Mouse (Mus musculus) stomach, embryonic 15.5 days (tissue): ENCODE results near the gene Acot7. TPM values are rescaled to one million over a fixed set of nuclear protein-coding genes. Genes with fewer than 3 reads are reported as not detected.

ENCODE experiments used
- ATAC-seq: fragments of 200-750 bp; cut with Nextera tagmentation; 2 replicates; pipeline ENCODE4 v1.8.0; 2017; ENCODE audit warnings: low read depth, moderate number of reproducible peaks, moderate TSS enrichment; ENCODE audit not compliant: insufficient read depth, low FRiP score
- H3K27ac ChIP-seq: fragments of 300-500 bp; sonication (generic); 2 replicates; pipeline ENCODE4 v1.5.1; 2015; ENCODE audit warnings: mild to moderate bottlenecking, inconsistent platforms
- H3K27me3 ChIP-seq: fragments of 300-500 bp; sonication (generic); replicated peaks from 2 replicates; pipeline ENCODE4 v1.6.1; 2015; ENCODE audit warnings: inconsistent platforms
- H3K36me3 ChIP-seq: fragments of 300-500 bp; sonication (generic); 2 replicates; pipeline ENCODE4 v1.6.1; 2015; ENCODE audit warnings: inconsistent platforms
- H3K4me1 ChIP-seq: fragments of 300-500 bp; sonication (generic); 2 replicates; pipeline ENCODE4 v1.6.1; 2015; ENCODE audit warnings: inconsistent platforms
- H3K4me2 ChIP-seq: fragments of 300-500 bp; sonication (generic); 2 replicates; pipeline ENCODE4 v1.6.1; 2015; ENCODE audit warnings: mild to moderate bottlenecking, inconsistent platforms
- H3K4me3 ChIP-seq: fragments of 300-500 bp; sonication (generic); replicated peaks from 2 replicates; pipeline ENCODE4 v1.5.1; 2015; ENCODE audit warnings: inconsistent platforms
- H3K9ac ChIP-seq: fragments of 300-500 bp; sonication (generic); 2 replicates; pipeline ENCODE4 v1.6.1; 2015; ENCODE audit warnings: inconsistent platforms
- H3K9me3 ChIP-seq: fragments of 300-500 bp; sonication (generic); 2 replicates; pipeline ENCODE4 v1.6.1; 2016; ENCODE audit warnings: inconsistent platforms
- WGBS: fragments of 180-500 bp; shearing (Covaris S2); methylation state at CpG from one replicate; pipeline ENCODE4 v1.1.7; 2015; 5-methylcytosine and 5-hydroxymethylcytosine counted together
- polyA plus RNA-seq: library from polyadenylated mRNA; unstranded; fragments of >200 nt; fragmentation: Nextera tagmentation; extraction: Ambion mirVana; gene quantifications from 2 replicates; pipeline ENCODE4 v1.2.1, GENCODE M21; 2015

Acot7 gene
- polyA plus RNA-seq, 1 experiment from 2014 or later, result 60.0 TPM

- peaks cover 29% of the 10 kb centered on the region for H3K4me1 ChIP-seq
- H3K27ac ChIP-seq, result no peak overlapping the region
- no peak for ATAC-seq
- peaks cover 88% of the 10 kb centered on the region for H3K27me3 ChIP-seq
- 6% methylated on average over 32 of the region's 32 CpGs for WGBS
- peak overlapping the region; percentile 49 for H3K4me2 ChIP-seq
- no peaks in the 10 kb centered on the region for H3K9me3 ChIP-seq
- no peak overlapping the region for H3K9ac ChIP-seq
- H3K36me3 ChIP-seq, result no peaks in the 10 kb centered on the region
- H3K4me3 ChIP-seq, result peak overlapping the region; percentile 14
Measured at GRCm38 (mm10) chr4:152286183-152286582, 108.2 kb downstream of the Acot7 start.

- no peak for ATAC-seq
- peaks cover 88% of the 10 kb centered on the region for H3K27me3 ChIP-seq
- WGBS, result 5% methylated on average over 25 of the region's 26 CpGs
- H3K4me1 ChIP-seq, result peaks cover 29% of the 10 kb centered on the region
- no peak overlapping the region for H3K27ac ChIP-seq
- no peaks in the 10 kb centered on the region for H3K9me3 ChIP-seq
- no peaks in the 10 kb centered on the region for H3K36me3 ChIP-seq
- no peak overlapping the region for H3K4me2 ChIP-seq
- no peak overlapping the region for H3K4me3 ChIP-seq
- no peak overlapping the region for H3K9ac ChIP-seq
Measured at GRCm38 (mm10) chr4:152286887-152287286, 109.0 kb downstream of the Acot7 start.

- Histone ChIP-seq H3K9me3 (no peaks in the 10 kb centered on the region), H3K4me3 (no peak overlapping the region), H3K4me2 (no peak overlapping the region), H3K4me1 (peaks cover 29% of the 10 kb centered on the region), H3K27ac (no peak overlapping the region), H3K9ac (no peak overlapping the region), H3K36me3 (no peaks in the 10 kb centered on the region), H3K27me3 (peaks cover 88% of the 10 kb centered on the region)
- 23% methylated on average over 19 of the region's 19 CpGs for WGBS
- no peak for ATAC-seq
Measured at GRCm38 (mm10) chr4:152287317-152288120, 109.6 kb downstream of the Acot7 start.

GRCm38 (mm10) chr4:152288398-152288945 lies 110.5 kb downstream of the Acot7 start:
- H3K27me3 ChIP-seq, result peaks cover 87% of the 10 kb centered on the region
- no peak overlapping the region for H3K4me3 ChIP-seq
- no peak overlapping the region for H3K27ac ChIP-seq
- WGBS, result 60% methylated on average over 18 of the region's 18 CpGs
- no peak for ATAC-seq
- peaks cover 22% of the 10 kb centered on the region for H3K4me1 ChIP-seq
- H3K4me2 ChIP-seq, result no peak overlapping the region
- H3K9ac ChIP-seq, result no peak overlapping the region
- no peaks in the 10 kb centered on the region for H3K9me3 ChIP-seq
- no peaks in the 10 kb centered on the region for H3K36me3 ChIP-seq

GRCm38 (mm10) chr4:152290385-152290784 lies 112.5 kb downstream of the Acot7 start:
- ATAC-seq, result no peak
- no peaks in the 10 kb centered on the region for H3K9me3 ChIP-seq
- peaks cover 79% of the 10 kb centered on the region for H3K27me3 ChIP-seq
- H3K4me3 ChIP-seq, result peak overlapping the region; percentile 22
- H3K4me2 ChIP-seq, result peak overlapping the region; percentile 50
- H3K36me3 ChIP-seq, result no peaks in the 10 kb centered on the region
- under 1% methylated on average over 34 of the region's 39 CpGs for WGBS
- no peak overlapping the region for H3K9ac ChIP-seq
- H3K4me1 ChIP-seq, result peaks cover 20% of the 10 kb centered on the region
- no peak overlapping the region for H3K27ac ChIP-seq

- H3K4me1 ChIP-seq, result peaks cover 18% of the 10 kb centered on the region
- H3K27me3 ChIP-seq, result peaks cover 72% of the 10 kb centered on the region
- WGBS, result 24% methylated on average over 11 of the region's 11 CpGs
- no peak overlapping the region for H3K9ac ChIP-seq
- no peak for ATAC-seq
- no peak overlapping the region for H3K27ac ChIP-seq
- no peak overlapping the region for H3K4me3 ChIP-seq
- H3K9me3 ChIP-seq, result no peaks in the 10 kb centered on the region
- no peaks in the 10 kb centered on the region for H3K36me3 ChIP-seq
- no peak overlapping the region for H3K4me2 ChIP-seq
Measured at GRCm38 (mm10) chr4:152290991-152291390, 113.1 kb downstream of the Acot7 start.

GRCm38 (mm10) chr4:152291562-152291961 lies 113.6 kb downstream of the Acot7 start, which contains the start of gene Hes3:
Hes3 (minus strand) TSS chr4:152291662.
- ATAC-seq, result no peak
- Histone ChIP-seq H3K4me3 (peak within 1 kb of the TSS; percentile 22), H3K4me2 (peak within 1 kb of the TSS; percentile 50), H3K36me3 (no peaks in the 10 kb centered on the region), H3K9me3 (no peaks in the 10 kb centered on the region), H3K27me3 (peaks cover 67% of the 10 kb centered on the region), H3K27ac (no peak within 1 kb of the TSS), H3K4me1 (peaks cover 15% of the 10 kb centered on the region), H3K9ac (no peak within 1 kb of the TSS)
- WGBS, result 33% methylated on average over 6 of the region's 6 CpGs

GRCm38 (mm10) chr4:152292102-152292765 lies 114.3 kb downstream of the Acot7 start:
- Histone ChIP-seq H3K9me3 (no peaks in the 10 kb centered on the region), H3K4me1 (peaks cover 14% of the 10 kb centered on the region), H3K4me2 (no peak overlapping the region), H3K9ac (no peak overlapping the region), H3K27me3 (peaks cover 60% of the 10 kb centered on the region), H3K36me3 (no peaks in the 10 kb centered on the region), H3K4me3 (no peak overlapping the region), H3K27ac (no peak overlapping the region)
- WGBS, result 13% methylated on average over 12 of the region's 12 CpGs
- no peak for ATAC-seq

GRCm38 (mm10) chr4:152294188-152294929 lies 116.4 kb downstream of the Acot7 start:
- peaks cover 28% of the 10 kb centered on the region for H3K4me1 ChIP-seq
- 54% methylated on average over 10 of the region's 10 CpGs for WGBS

GRCm38 (mm10) chr4:152295916-152296315 lies 118.0 kb downstream of the Acot7 start:
- peaks cover 21% of the 10 kb centered on the region for H3K4me1 ChIP-seq
- no peaks in the 10 kb centered on the region for H3K9me3 ChIP-seq
- no peak overlapping the region for H3K9ac ChIP-seq
- WGBS, result 27% methylated on average over 4 of the region's 4 CpGs
- H3K27me3 ChIP-seq, result peaks cover 32% of the 10 kb centered on the region
- peaks cover 12% of the 10 kb centered on the region; the same call in 1 of the 2 replicates for H3K36me3 ChIP-seq
- no peak for ATAC-seq
- peak overlapping the region; percentile 21; the same call in 1 of the 2 replicates for H3K4me2 ChIP-seq
- H3K4me3 ChIP-seq, result no peak overlapping the region
- H3K27ac ChIP-seq, result no peak overlapping the region

More at GRCm38 (mm10) chr4:152294188-152294929, 116.4 kb downstream of the Acot7 start:
- ATAC-seq, result no peak
- H3K9ac ChIP-seq, result no peak overlapping the region
- peaks cover 46% of the 10 kb centered on the region for H3K27me3 ChIP-seq
- H3K4me2 ChIP-seq, result no peak overlapping the region
- H3K36me3 ChIP-seq, result no peaks in the 10 kb centered on the region
- H3K9me3 ChIP-seq, result no peaks in the 10 kb centered on the region
- no peak overlapping the region for H3K27ac ChIP-seq
- H3K4me3 ChIP-seq, result no peak overlapping the region

GRCm38 (mm10) chr4:152296371-152296770 lies 118.4 kb downstream of the Acot7 start:
- peaks cover 19% of the 10 kb centered on the region for H3K4me1 ChIP-seq
- peaks cover 13% of the 10 kb centered on the region; the same call in 1 of the 2 replicates for H3K36me3 ChIP-seq
- H3K4me3 ChIP-seq, result peak overlapping the region; percentile 84
- no peak for ATAC-seq
- WGBS, result 6% methylated on average over 8 of the region's 8 CpGs
- H3K27me3 ChIP-seq, result peaks cover 27% of the 10 kb centered on the region
- peak overlapping the region; percentile 77 for H3K4me2 ChIP-seq
- no peaks in the 10 kb centered on the region for H3K9me3 ChIP-seq
- 0 out of 2 replicates have a peak overlapping the region, but pooled peaks have one; percentile 33 for H3K9ac ChIP-seq
- H3K27ac ChIP-seq, result peak overlapping the region; percentile 84
